Mouse (Mus musculus) CH12.LX (cell line): ENCODE results near the gene Bcl2l12. TPM values are rescaled to one million over a fixed set of nuclear protein-coding genes. Genes with fewer than 3 reads are reported as not detected.

Experiments used
- DNase-seq: peaks from one replicate; pipeline ENCODE4 v3.0.0-alpha.2; 2013; ENCODE audit errors: extremely low read depth
- H3K27ac ChIP-seq: 2 replicates; pipeline ENCODE4 v1.5.1; 2012; ENCODE audit warnings: low read depth, mild to moderate bottlenecking, control low read depth, moderate library complexity; ENCODE audit not compliant: insufficient read depth
- H3K27me3 ChIP-seq: replicated peaks from 2 replicates; pipeline ENCODE3; 2012; ENCODE audit warnings: inconsistent platforms
- H3K36me3 ChIP-seq, 2 experiments: replicated peaks in 1 of 2; 2 replicates each; pipeline versions ENCODE3 to v1.6.1; 2012; ENCODE audit warnings: inconsistent platforms in 1 of 2, low read length in 1 of 2, mild to moderate bottlenecking in 1 of 2, mixed read lengths in 1 of 2, moderate library complexity in 1 of 2; ENCODE audit not compliant: control insufficient read depth in 1 of 2, insufficient read depth in 1 of 2
- H3K4me1 ChIP-seq, 2 experiments: 2 replicates each; pipeline ENCODE4 v1.6.1; 2012; ENCODE audit warnings: inconsistent platforms in 1 of 2, moderate library complexity in 1 of 2; ENCODE audit not compliant: insufficient read depth in 2 of 2, control insufficient read depth in 1 of 2
- H3K4me2 ChIP-seq: 2 replicates; pipeline ENCODE4 v1.6.1; 2012; ENCODE audit warnings: low read depth, mild to moderate bottlenecking, control low read depth; ENCODE audit not compliant: poor library complexity, insufficient read depth, severe bottlenecking
- H3K4me3 ChIP-seq, 3 experiments: fragments of 150-350 bp in 1 of 3; sonication (generic) in 1 of 3; replicated peaks in 1 of 3; 2 replicates each; pipeline versions ENCODE3 to v1.5.1; 2011 to 2012; ENCODE audit warnings: low read depth in 2 of 3, low read length in 2 of 3, mild to moderate bottlenecking in 2 of 3, moderate library complexity in 2 of 3, control low read depth in 1 of 3, improper control_type of control experiment in 1 of 3, inconsistent platforms in 1 of 3, mixed read lengths in 1 of 3; ENCODE audit not compliant: poor library complexity in 1 of 3
- H3K79me2 ChIP-seq: replicated peaks from 2 replicates; pipeline ENCODE4 v1.6.1; 2012; ENCODE audit warnings: mild to moderate bottlenecking, moderate library complexity; ENCODE audit not compliant: control insufficient read depth, poor library complexity, insufficient read depth, severe bottlenecking; ENCODE audit errors: extremely low read depth
- H3K9ac ChIP-seq: 2 replicates; pipeline ENCODE4 v1.6.1; 2012; ENCODE audit warnings: low read depth, mild to moderate bottlenecking, control low read depth, moderate library complexity; ENCODE audit not compliant: insufficient read depth
- H3K9me3 ChIP-seq: replicated peaks from 2 replicates; pipeline ENCODE3; 2012; ENCODE audit warnings: low read length, inconsistent platforms, mixed read lengths
- CHD1 ChIP-seq: IDR thresholded peaks from 2 replicates; pipeline ENCODE4 v1.6.1; 2012; ENCODE audit warnings: low read depth, low read length, improper control_type of control experiment, inconsistent platforms
- CHD2 ChIP-seq: IDR thresholded peaks from 2 replicates; pipeline ENCODE4 v1.6.1; 2011; ENCODE audit warnings: low read length, improper control_type of control experiment
- ELF1 ChIP-seq: IDR thresholded peaks from 2 replicates; pipeline ENCODE4 v1.6.1; 2014; ENCODE audit warnings: low read depth, mild to moderate bottlenecking, inconsistent platforms, low read length, improper control_type of control experiment
- EP300 ChIP-seq: IDR thresholded peaks from 2 replicates; pipeline ENCODE4 v1.6.1; 2011; ENCODE audit warnings: low read length, improper control_type of control experiment
- IRF4 ChIP-seq: IDR thresholded peaks from 2 replicates; pipeline ENCODE4 v1.6.1; 2014; ENCODE audit warnings: low read depth, mild to moderate bottlenecking, inconsistent platforms, low read length, improper control_type of control experiment
- MAFK ChIP-seq: IDR thresholded peaks from 2 replicates; pipeline ENCODE4 v1.6.1; 2011; ENCODE audit warnings: low read length, improper control_type of control experiment; ENCODE audit not compliant: insufficient replicate concordance
- MEF2A ChIP-seq: IDR thresholded peaks from 2 replicates; pipeline ENCODE4 v1.6.1; 2014; ENCODE audit warnings: low read depth, mild to moderate bottlenecking, inconsistent platforms, low read length, improper control_type of control experiment, borderline replicate concordance
- NELFE ChIP-seq: IDR thresholded peaks from 2 replicates; pipeline ENCODE4 v1.6.1; 2011; ENCODE audit warnings: low read depth, low read length, improper control_type of control experiment
- PAX5 ChIP-seq: IDR thresholded peaks from 2 replicates; pipeline ENCODE4 v1.6.1; 2012; ENCODE audit warnings: low read length, inconsistent platforms, mixed read lengths
- POLR2A ChIP-seq: IDR thresholded peaks from 2 replicates; pipeline ENCODE4 v1.6.1; 2011; ENCODE audit warnings: low read depth, mild to moderate bottlenecking, improper control_type of control experiment, low read length
- SIN3A ChIP-seq: IDR thresholded peaks from 2 replicates; pipeline ENCODE4 v1.6.1; 2012; ENCODE audit warnings: low read length, improper control_type of control experiment, inconsistent platforms
- SMC3 ChIP-seq: IDR thresholded peaks from 2 replicates; pipeline ENCODE4 v1.6.1; 2011; ENCODE audit warnings: low read depth, low read length, improper control_type of control experiment
- TBP ChIP-seq: conservative IDR thresholded peaks from 2 replicates; pipeline ENCODE4 v1.6.1; 2011; ENCODE audit warnings: low read depth, low read length, improper control_type of control experiment
- TCF12 ChIP-seq: IDR thresholded peaks from 2 replicates; pipeline ENCODE4 v1.6.1; 2014; ENCODE audit warnings: low read depth, mild to moderate bottlenecking, inconsistent platforms, low read length, improper control_type of control experiment
- UBTF ChIP-seq: IDR thresholded peaks from 2 replicates; pipeline ENCODE4 v1.6.1; 2012; ENCODE audit warnings: low read depth, mild to moderate bottlenecking, inconsistent platforms, low read length, improper control_type of control experiment, moderate library complexity
- USF2 ChIP-seq: conservative IDR thresholded peaks from 2 replicates; pipeline ENCODE4 v1.6.1; 2011; ENCODE audit warnings: low read depth, low read length, improper control_type of control experiment
- ZKSCAN1 ChIP-seq: IDR thresholded peaks from 2 replicates; pipeline ENCODE4 v1.6.1; 2012; ENCODE audit warnings: low read depth, inconsistent platforms, low read length, improper control_type of control experiment, borderline replicate concordance
- ZMIZ1 ChIP-seq: IDR thresholded peaks from 2 replicates; pipeline ENCODE4 v1.6.1; 2012; ENCODE audit warnings: low read depth, mild to moderate bottlenecking, inconsistent platforms, low read length, improper control_type of control experiment
- dilution Hi-C: fragments of 300-500 bp; cut with MboI; formaldehyde crosslinking; loops from 2 replicates; pipeline ENCODE4 v1.14.3; 2020; ENCODE audit warnings: low sequenced_read_pairs; ENCODE audit not compliant: extremely low pct_unique_long_range_greater_than_20kb, extremely low pct_ligation_motif_present
- in situ Hi-C: fragments of 300-500 bp; cut with MboI; formaldehyde crosslinking; loops from 3 replicates; pipeline ENCODE4 v1.14.3; 2019; ENCODE audit warnings: low sequenced_read_pairs, low pct_ligation_motif_present, low pct_unique_long_range_greater_than_20kb, mixed read lengths
- polyA plus RNA-seq: library from polyadenylated mRNA; unstranded; fragments of >175 nt; gene quantifications from 2 replicates; pipeline ENCODE4 v1.2.1, GENCODE M21; 2012; ENCODE audit warnings: low read depth; ENCODE audit not compliant: insufficient read length
- total RNA-seq, 2 experiments: library from RNA; depleted of rRNA; stranded (reverse); fragments of 300-350 nt in 1 of 2; fragments of >200 nt in 1 of 2; gene quantifications; 2 replicates each; pipeline ENCODE4 v1.2.3; 2012 to 2014

Bcl2l12 gene
- total and polyA plus RNA-seq, 3 experiments, result 9.2 to 12.6 (median 11.8) TPM

DNA sequence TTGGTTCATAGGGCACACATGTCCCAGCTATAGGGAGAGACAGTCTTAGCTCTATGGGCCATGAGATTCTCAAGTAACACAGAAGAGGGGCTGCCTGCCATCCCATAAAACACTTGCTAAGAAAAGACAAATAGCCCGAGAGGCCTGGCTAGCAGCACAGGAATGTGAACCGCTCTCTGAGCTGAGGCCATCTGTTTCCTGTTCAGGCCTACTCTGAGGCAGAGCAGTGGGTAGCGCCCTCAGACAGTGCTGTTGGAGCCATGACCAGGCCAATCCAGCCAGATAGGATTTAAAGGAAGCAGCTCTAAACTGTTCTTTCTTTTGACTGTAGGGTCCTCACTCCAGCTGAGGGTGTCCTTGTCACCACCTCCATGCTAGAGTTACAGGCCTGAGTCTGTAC lies 6.0 kb upstream of the Bcl2l12 start:
- TF ChIP-seq UBTF (no peak), TBP (no peak), ZMIZ1 (no peak), NELFE (no peak), TCF12 (no peak), ZKSCAN1 (no peak), ELF1 (no peak), USF2 (no peak), CHD1 (no peak), SIN3A (no peak), PAX5 (no peak), CHD2 (no peak), MEF2A (no peak), EP300 (no peak), SMC3 (no peak), IRF4 (no peak)
- no peaks in the 10 kb centered on the region for H3K9me3 ChIP-seq
- peaks cover 3 to 4% of the 10 kb centered on the region in 2 experiments; a peak in 3 of 4 replicates for H3K4me1 ChIP-seq
- no peak overlapping the region for H3K9ac ChIP-seq
- dilution Hi-C loops (no loop called here), in situ Hi-C loops (no loop called here)
- no peaks in the 10 kb centered on the region for H3K27me3 ChIP-seq
- no peak overlapping the region for H3K4me3 ChIP-seq
- H3K36me3 ChIP-seq, result peaks cover 91 to 96% of the 10 kb centered on the region in 2 experiments
- no peak overlapping the region for H3K4me2 ChIP-seq
- peaks cover 10% of the 10 kb centered on the region for H3K79me2 ChIP-seq
- DNase-seq, result no peak
- no peak overlapping the region for H3K27ac ChIP-seq

DNA sequence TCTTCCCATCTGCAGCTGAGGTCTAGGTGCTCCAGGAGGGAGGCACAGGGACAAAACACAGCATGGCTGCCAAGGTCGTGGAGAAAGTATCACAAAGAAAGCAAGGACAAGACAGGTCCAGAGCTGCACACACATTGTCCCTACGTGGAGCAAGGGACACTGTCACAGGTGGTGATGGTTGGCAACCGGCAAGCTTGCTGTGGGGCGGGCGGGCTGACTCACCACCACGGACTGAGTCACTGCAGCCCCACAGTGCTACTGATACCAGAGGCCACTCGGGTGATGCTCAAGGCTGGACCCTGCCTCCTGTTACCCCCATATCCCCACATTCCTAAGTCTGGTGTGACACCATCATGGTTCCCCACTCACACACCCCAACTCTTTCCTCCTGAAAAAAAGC lies 3.9 kb upstream of the Bcl2l12 start:
- Histone ChIP-seq H3K9ac (no peak overlapping the region), H3K27me3 (no peaks in the 10 kb centered on the region), H3K4me1 (peaks cover 3 to 12% of the 10 kb centered on the region in 2 experiments; a peak in 3 of 4 replicates), H3K4me2 (no peak overlapping the region), H3K4me3 (no peak overlapping the region), H3K9me3 (no peaks in the 10 kb centered on the region), H3K36me3 (peaks cover 70 to 78% of the 10 kb centered on the region in 2 experiments), H3K79me2 (peaks cover 23% of the 10 kb centered on the region), H3K27ac (no peak overlapping the region)
- no peak for TF ChIP-seq MAFK
- TF ChIP-seq POLR2A, result no peak
- DNase-seq, result no peak
- dilution Hi-C loops (no loop called here), in situ Hi-C loops (no loop called here)
